Mouse (Mus musculus) adrenal gland, postnatal 36 days (tissue): ENCODE data around the gene Gm16440. TPM values are rescaled to one million over a fixed set of nuclear protein-coding genes. Genes with fewer than 3 reads are reported as not detected.
A peak's percentile ranks its signal among the peaks of the same experiment; 100 is the strongest.
"Not testable (repeated sequence)": the region's sequence is repeated elsewhere in the genome, so short reads cannot be mapped to it uniquely, and the experiment has no call there.

Experiments used
- DNase-seq, 2 experiments: peaks; one replicate each; pipeline ENCODE4 v3.0.0; 2021; ENCODE audit warnings: mixed read lengths in 1 of 2
- long read RNA-seq, 2 experiments: library from polyadenylated mRNA; stranded (forward); transcript quantifications; one replicate each; pipeline ENCODE4 v2.0.0; 2021; ENCODE audit warnings: borderline sequencing depth in 2 of 2
- total RNA-seq, 2 experiments: library from RNA; stranded (reverse); gene quantifications; 2 replicates each; pipeline ENCODE4 v1.2.3; 2021

Gm16440 gene
- not detected for total RNA-seq
- long read RNA-seq, experiment 1, result 0 reads
- long read RNA-seq, experiment 2, result 0 reads

DNA sequence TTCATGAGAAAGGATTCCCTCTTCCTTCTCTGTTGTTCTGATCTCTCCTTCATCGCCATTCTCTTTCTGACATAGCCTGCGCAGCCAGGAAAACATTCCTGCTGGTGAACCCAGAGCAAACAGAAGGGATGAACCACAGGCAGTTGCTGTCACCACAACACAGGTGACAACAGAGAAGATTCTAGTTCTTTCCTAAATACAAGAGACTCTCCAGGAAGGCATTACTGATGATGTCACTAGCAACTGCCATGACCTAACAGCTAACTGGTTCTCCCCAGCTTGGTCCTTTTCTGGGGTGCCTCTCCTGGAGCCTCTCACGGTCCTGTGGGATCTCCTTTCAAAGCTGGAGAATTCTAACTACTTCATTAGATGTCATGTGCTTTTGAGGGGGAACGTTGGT is at the start of gene Gm16440:
Gene Gm16440 (minus strand): TSS at position 101 of the 400 bp plus-strand sequence.
- not testable (repeated sequence) for DNase-seq

DNA sequence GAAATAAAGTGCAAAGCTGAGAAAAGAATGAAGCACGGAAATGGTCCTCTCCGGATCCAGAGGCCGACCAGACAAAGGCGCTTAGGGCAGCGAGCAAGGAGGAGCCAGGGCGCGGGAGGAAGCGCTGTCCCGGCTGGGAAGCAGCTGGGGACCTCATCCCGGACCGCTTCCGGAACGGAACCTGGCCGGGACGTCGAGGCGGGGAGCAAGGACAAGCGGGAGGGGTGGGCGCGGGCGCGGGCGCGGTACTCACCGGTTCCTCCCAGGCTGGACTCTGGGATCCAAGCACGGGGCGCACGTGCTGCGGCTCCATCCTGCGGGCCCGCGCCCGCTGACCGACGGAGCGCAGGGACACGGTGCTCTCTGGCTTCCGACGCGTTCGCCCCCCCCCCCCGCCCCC is 36.6 kb upstream of the Gm16440 start:
- DNase-seq, result peak; percentile 5 to 11

DNA sequence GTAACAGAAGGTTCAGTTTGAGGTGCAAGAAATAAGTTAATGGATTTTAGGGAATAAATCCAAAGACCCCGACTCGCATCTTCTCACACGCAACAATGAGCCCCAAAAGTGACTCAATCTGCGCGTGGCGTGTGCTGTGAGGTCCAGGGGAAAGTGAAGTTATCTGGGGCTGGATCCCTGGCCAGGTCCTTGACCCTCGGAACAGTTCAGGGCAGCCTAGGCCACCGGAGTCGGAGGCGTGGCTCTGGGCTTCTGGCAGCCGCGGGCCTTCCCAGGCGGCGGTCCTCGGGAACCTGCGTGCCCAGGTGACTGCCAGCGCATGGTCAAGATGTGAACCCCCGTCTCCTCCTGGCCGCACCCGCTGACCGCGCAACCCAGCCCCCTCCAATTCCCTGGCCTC is 36.2 kb upstream of the Gm16440 start:
- peak in 1 of 2 experiments; percentile 0 for DNase-seq

DNA sequence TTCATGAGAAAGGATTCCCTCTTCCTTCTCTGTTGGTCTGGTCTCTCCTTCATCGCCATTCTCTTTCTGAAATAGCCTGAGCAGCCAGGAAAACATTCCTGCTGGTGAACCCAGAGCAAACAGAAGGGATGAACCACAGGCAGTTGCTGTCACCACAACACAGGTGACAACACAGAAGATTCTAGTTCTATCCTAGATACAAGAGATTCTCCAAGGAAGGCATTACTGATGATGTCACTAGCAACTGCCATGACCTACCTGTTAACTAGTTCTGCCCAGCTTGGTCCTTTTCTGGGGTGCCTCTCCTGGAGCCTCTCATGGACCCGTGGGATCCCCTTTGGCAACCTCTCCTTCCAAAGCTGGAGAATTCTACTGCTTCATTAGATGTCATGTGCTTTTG is 22.3 kb upstream of the Gm16440 start, which contains the start of gene Gm3591:
Gene Gm3591 (minus strand): TSS at position 101 of the 400 bp plus-strand sequence.
- DNase-seq, result not testable (repeated sequence)

DNA sequence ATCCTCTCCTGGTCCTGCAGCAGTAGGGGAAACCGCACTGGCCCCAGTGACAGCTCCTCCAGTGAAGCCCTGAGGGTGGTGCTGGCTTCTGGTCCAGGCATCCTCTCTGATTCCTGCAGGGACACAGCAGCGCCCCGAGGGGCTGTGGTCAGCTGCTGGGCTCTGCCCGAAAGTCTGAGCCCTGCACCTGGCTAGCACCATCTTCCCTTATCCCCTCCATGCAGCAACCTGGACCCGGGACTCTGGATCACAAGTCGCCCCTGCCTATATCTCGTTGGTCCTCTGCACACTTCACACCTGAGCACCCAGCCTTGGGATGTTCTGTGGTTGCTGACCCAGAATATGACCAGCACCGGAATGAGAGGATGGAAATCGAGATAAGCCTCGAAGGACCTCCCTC is 46.5 kb downstream of the Gm16440 start, which contains the start of gene Gm3618:
Gene Gm3618 (minus strand): TSS at position 101 of the 400 bp plus-strand sequence.
- DNase-seq, result not testable (repeated sequence)

Other genes with a start within 250 kb of the Gm16440 start
- gene Gm21560, start 171.0 kb downstream of the Gm16440 start, total RNA-seq, result not detected
- under 1 TPM in 1 of 2 experiments, not detected in 1; 0.23 TPM for gene Gm3411, start 103.1 kb downstream of the Gm16440 start, total RNA-seq
- not detected for gene Gm21103, start 85.5 kb downstream of the Gm16440 start, total RNA-seq
- not detected for gene Gm3618, start 46.6 kb downstream of the Gm16440 start, total RNA-seq
- gene Gm3591, start 22.2 kb upstream of the Gm16440 start, total RNA-seq, result under 1 TPM in 1 of 2 experiments, not detected in 1; 0.16 TPM
- gene Gm3594, start 54.3 kb upstream of the Gm16440 start, total RNA-seq, result not detected
- gene Gm8356, start 147.0 kb upstream of the Gm16440 start, total RNA-seq, result not detected
- gene Gm3629, start 200.3 kb upstream of the Gm16440 start, total RNA-seq, result under 1 TPM in 1 of 2 experiments, not detected in 1; 0.30 TPM
- not detected for gene Gm3460, start 232.1 kb upstream of the Gm16440 start, total RNA-seq